Mouse (Mus musculus): ENCODE results near the gene Cmklr1. TPM values are rescaled to one million over a fixed set of nuclear protein-coding genes. Genes with fewer than 3 reads are reported as not detected.

The Cmklr1 gene
- total RNA-seq, 2 experiments from 2014 or later, result 23.7 to 35.7 TPM

Other genes with a start within 250 kb of the Cmklr1 start
- under 1 TPM; 0.28 to 0.49 TPM for gene Wscd2, start 160.1 kb downstream of the Cmklr1 start, total RNA-seq (2021)
- gene 1700069L16Rik, start 74.3 kb upstream of the Cmklr1 start, total RNA-seq (2021), result not detected
- gene Ficd, start 85.4 kb upstream of the Cmklr1 start, total RNA-seq (2021), result 1 to 10 TPM; 7.2 to 8.1 TPM
- gene Sart3, start 122.1 kb upstream of the Cmklr1 start, total RNA-seq (2021), result 10 to 100 TPM; 12.4 to 16.6 TPM
- 100 to 1,000 TPM; 164 to 172 TPM for gene Iscu, start 122.3 kb upstream of the Cmklr1 start, total RNA-seq (2021)
- gene Tmem119, start 150.1 kb upstream of the Cmklr1 start, total RNA-seq (2021), result 1 to 10 TPM; 5.6 to 5.9 TPM
- 1 to 10 TPM; 3.1 to 4.6 TPM for gene Selplg, start 182.2 kb upstream of the Cmklr1 start, total RNA-seq (2021)